Mouse (Mus musculus): ENCODE results near the gene Arl15.

GRCm38 (mm10) chr13:113889140-113890055 is 95.1 kb downstream of the Arl15 start:
- no peak for TF ChIP-seq EP300 (IDR thresholded peaks at IDR 0.05; ENCODE audit: low read depth)
- no peak for TF ChIP-seq CTCF (IDR thresholded peaks at IDR 0.05; ENCODE audit: low read depth)
